Mouse (Mus musculus) neural tube, embryonic 10.5 days (tissue): Measurements from ENCODE around the gene Hps3.
A peak's percentile ranks its signal among the peaks of the same experiment; 100 is the strongest.
"Not testable (repeated sequence)": the region's sequence is repeated elsewhere in the genome, so short reads cannot be mapped to it uniquely, and the experiment has no call there.

Source experiments
- DNase-seq: peaks from one replicate; pipeline ENCODE4 v3.0.0-alpha.2; 2017; ENCODE audit warnings: low spot score; ENCODE audit errors: extremely low spot score

Hps3 gene

DNA sequence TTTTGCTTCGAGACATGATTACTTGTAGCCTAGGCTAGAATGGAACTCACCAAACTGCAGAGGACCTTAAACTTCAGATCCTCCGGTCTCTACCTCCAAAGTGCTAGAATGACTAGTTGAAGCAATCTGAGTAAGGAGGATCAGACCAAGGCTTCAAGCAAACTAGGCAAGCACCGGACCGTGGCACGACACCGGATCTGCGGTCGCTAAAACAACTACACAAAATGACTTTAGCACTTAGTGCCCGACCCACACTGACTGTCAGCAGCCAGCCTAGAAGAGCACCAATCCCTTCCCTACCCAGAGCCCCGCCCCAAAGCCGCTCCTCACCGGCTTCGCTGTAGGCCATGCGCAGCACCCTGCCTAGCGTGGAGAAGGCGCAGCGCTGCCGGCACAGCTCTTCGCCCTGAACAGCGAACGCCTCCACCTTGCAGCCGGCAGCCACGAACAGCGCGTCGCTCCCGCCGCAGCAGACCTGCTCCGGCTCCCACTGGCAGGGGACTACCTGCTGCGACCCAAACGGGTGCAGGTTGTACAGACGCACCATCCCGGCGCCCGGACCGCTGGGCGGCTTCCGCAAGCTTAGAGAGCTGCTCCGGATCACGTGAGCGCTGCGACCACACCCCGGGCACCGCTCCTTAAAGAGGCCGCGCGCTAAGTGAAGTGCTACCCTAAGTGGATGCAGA is at the start of gene Hps3:
TSS of gene Hps3 (minus strand) at position 597 of the 686 bp plus-strand sequence.
- DNase-seq, result peak; percentile 88

DNA sequence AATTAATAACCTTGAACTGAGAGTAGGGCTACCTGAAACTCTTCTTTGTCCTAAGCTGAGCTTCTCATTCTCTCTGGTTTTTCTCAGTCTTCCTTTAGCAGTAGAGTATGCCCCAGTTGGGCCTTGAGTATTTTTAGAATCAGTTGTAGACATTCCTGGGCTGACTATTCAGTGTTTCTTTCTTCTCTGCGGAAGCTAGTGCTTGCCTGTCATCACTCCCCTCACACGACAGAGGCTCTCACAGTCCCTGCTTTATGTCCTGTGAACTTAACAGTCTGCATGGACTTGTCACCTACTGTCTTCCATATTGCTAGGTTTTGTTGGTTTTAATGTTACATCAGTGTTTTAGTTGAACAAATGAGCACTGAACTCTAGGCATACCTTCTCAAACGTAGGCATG is 47.0 kb upstream of the Hps3 start:
- no peak for DNase-seq

DNA sequence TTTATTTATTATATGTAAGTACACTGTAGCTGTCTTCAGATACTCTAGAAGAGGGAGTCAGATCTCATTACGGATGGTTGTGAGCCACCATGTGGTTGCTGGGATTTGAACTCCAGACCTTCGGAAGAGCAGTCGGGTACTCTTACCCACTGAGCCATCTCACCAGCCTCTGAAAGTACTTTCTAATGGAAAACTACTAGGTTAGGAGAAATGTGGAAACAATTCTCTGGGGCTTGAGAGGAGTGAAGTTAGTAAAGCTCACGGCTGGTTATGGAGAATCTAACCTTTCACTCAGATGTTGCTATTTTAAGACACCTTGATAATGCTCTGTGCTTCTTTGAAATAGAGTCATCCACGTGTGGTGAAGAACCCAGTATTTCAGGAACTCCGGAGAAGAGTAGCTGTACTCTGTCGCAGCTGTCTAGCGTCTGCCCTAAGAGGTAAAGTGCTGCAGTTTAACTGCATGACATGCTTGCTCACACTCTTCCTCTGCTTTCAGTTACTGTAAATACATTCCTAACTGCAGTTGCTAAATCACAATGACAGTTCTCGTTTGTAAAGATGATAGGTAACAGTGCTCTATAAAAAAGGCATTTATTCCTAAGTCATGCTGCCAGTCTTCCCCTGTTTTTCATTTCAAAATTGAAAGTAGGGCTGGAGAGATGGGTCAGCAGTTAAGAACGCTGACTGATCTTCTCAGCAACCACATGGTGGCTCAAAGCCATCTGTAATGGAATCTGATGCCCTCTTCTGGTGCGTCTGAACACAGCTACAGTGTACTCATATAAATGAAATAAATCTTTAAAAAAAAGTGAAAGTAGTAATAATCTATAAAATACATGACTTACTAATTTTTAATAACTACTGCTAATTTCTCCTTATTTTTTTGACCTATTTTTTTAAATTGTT is 41.3 kb upstream of the Hps3 start:
- DNase-seq, result no peak

DNA sequence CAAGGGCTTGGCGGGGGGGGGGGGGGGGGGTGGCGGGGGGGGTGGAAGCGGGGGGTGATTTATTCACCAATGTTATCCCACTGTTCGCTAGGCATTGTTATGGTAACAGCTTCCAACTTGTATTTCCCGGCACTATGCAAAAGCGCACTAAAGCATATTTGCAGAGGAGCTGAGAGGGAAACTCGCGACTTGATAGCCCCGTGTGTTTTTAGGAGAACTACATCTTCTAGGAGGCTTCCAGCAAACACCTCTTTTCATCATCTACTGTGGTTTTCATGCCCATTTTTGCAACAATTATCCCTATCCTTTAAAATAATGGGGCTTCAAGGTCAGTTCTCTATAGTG is 23.1 kb upstream of the Hps3 start:
- DNase-seq, result no peak

DNA sequence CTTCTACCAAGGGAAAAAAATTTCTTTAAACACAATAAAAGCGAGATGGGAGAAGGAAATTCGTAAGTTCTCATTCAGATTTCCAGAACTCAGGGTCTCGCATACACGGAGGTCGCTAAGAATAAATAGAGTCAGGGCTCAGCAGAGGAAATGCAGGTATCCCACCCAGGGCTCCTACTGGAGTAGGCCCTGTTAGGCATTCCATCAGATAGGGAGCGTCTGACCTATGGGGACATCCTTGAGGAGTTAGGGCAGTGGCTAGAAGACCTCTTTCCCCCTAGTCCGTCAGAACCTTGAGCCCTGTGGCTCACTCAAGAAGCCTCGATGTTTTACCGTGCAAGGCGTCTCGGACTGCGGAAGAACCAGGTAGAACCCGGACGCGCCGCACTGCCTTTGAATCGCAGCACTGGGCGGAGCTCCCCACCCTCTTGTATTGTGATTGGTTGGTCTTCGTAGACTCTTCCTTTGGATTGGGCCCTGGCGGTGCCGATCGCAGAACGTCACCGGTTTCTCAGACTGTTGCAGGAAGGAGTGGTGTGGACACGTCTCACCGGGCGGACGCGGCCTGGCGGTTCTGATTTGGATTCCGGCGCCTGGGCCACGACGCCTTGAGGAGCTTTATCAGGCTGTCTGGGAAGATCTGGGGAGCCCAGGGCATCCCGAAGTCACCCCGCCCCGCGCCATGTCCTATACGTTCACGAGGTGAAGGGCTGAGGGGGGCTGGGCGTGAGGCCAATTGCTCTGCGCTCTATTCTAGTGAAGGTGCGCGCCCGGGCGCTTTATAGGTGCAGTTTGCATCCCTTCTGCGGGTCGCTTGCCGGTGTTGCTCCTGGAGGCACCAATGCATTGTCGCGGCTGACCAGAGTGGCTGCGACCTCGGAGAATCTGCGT is 22.4 kb upstream of the Hps3 start, which contains the start of gene Hltf:
TSS of gene Hltf (plus strand) at position 506 of the 891 bp plus-strand sequence.
- DNase-seq, result peak; percentile 89

DNA sequence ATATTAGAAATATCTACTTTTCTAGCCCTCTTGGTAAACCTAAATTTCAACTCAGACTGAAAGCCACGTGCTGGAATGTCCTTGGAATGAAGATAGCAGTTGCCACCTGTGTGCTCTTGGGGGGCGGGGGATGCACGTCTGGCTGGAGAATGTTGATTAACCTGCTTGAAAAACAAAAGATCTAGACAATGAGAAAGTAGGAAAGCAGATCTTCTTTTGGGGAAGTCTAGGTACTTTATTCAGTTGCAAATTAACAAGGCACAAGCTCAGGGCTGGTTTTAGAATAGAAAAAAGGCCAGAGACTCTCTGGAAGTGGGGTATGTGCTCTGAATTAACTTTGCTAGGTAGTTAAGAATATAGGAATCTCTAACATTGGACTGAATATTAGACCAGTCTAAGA is 9.6 kb upstream of the Hps3 start:
- DNase-seq, result not testable (repeated sequence)

DNA sequence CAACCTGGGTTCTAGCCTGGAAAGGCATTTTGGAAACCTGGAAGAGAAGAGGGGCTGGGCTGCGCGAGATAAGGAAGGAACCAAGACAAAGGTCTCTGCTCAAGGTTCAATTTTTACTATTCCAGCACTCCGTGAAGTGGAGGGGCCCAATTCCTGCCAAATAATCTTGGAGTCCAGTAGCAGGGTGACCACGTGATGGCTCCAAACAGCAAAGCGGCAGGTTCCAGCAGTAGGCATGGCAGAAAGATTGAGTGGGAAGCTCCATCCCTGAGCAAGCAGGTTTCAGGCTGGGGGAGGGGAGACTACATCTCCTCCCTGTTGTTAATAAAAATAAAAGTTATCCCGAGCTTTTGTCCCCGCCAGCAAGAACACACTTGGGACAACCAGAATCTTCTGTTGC is 6.3 kb upstream of the Hps3 start:
- not testable (repeated sequence) for DNase-seq

DNA sequence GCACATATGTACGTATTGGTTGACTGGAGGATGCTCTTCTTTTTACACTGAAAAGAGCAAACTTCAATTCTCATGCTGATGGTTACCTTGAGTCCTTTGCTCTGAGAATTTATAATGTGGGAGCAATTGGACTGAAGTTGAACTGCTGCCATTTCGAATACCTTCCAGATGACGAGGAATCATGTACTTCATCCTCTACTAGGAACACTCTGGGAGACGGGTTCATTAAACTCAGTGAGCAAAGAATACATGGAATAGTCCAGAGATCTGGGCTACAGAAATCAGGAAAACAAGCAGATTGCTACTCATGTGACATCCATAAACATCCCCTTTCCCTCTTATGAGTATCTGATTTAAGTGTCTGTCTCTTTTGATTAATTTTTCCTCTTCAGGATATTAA is 954 bp upstream of the Hps3 start:
- no peak for DNase-seq

DNA sequence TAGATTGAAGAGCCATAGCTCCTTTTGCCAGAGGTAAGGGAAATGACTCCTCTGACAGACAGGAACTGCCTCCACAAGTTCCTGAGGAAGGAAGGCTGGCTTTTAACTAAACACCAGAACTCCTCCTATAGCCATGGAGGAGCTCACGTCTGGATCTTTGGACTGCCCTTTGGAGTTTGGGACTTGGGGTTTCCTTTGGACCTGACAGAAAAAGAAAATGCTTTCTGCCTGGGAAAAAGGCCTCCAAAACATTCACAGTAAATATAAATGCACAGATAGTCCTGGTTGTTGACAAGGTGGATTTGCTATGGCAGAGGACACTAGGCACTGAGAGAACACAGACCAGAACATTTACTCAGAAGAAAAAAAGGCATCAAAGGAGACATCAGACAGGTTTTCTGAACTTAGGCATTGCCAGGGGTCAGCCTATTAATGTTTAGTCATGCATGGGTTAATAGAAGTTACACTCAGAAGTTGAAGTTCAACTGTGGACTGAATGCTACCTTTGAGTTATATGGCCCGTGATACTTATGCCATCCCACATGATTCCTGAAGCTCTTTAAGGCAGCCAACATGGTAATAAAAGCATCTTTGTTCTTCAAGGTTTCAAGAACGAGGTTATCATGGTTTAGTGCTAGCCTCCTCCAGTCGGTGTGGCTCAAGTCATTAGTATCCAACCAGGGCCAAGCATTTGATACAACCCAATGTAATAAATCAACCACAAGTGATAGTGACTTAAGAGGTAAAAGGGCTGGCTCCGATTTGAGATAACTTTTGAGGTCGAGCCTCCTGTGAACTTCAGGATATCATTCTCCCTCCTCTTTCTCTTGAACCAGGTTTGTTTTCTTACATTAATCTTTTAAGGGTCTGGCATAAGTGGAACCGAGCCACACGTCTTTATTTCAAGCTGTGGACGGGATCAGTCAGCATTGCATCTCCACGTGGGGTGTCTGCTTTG is 1.1 kb downstream of the Hps3 start:
- no peak for DNase-seq

DNA sequence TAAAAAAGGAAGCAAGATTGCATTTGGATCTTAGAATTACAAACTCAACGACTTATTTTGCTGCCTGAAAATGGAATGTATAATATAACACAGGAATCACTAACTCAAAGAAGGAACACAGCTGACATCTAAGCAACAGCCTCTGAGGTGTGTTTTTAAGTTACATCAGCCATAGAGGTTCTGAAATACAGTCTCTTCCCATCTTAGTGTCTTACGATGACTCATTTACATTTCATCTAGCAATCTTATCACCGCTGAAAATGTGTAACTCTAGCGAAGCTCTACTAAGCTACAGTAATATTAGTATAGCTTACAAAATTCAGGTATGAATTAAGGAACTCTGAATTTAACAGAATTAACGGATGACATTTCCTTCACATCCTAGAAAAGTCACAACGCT is 4.3 kb downstream of the Hps3 start:
- no peak for DNase-seq

DNA sequence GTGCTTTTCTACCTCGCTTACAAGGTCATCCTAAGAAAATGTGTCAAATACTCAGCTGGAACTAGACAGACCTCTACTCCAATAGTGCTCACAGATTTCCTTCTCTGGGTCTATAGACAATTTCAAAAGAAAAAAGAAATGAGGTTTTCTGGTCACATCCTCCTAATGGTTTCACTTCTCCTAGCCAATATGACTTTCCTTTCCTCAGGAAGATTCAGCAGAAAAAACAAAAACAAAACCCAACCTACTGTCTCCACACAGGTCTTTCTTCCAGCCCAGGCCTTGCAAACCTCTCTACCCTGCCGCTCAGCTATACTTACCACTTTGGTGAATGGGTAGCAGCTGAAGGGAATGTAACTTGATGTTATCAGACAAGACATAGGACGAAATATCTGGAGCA is 6.5 kb downstream of the Hps3 start:
- DNase-seq, result no peak

DNA sequence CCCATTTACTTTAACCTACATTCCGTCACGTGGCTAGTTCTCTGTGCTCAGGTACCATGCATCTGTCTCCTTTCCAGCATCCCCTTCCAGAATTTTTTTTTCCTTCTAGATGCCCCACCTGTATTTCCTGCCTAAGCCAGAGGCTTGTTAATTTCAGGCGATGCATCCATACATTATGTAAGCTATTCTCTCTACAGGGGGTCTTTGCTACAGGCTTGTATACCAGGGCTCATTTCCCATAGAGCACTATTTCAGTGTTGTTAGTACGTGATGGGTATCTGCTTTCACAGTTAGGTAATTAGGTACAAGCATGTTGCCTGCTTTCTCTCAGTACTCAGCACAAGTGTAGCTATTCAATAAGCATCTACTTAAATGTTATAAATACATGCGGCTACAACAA is 7.3 kb downstream of the Hps3 start:
- no peak for DNase-seq

DNA sequence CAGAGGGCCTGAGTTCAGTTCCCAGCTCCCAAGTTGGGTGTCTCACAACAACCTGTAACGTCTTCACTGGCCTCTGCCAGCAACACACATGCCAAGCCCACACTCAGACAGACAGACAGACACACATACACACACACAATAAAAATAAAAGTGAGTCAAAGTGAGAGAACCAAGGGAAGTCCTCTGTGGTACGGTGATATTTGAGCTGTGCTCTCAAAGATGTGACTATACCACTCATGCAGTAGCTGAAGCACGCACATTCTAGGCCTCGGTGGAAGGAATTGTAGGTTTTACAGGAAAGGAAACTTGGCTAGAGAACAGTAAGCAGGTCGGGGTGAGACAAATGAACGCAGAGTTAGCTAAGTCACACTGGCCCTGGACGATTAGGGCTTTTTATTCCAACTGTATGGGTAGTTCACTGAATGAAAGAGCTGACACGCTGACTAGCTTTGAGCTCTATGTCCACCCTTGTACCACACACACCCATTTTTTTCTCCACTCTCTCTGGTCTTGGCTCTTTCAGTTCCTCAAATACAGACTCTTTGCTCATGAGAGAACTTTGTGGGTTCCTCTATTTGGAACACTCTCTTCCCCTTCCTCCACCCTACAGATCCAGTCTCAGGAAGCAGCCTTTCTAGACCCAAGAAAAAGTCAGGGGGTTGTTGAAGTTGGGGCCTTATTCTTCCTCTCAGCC is 8.0 kb downstream of the Hps3 start:
- DNase-seq, result no peak

DNA sequence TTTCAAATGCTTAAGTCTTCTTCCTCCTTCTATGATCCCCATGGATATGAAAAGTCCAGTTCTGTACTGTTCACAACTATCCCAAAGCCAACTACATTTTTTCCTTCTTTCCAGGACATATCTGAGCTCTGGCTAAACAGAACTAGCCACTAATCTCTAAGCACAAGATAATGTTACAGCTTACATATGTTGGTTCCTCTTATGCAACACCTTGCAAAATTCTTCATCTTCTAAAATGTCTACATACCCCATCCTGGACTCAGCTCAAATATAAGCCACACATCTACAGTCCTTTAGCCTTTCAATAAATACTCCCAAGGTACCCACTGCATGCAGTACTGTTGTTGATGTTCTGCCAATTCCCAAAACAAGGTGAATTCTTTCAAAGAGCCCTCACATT is 8.6 kb downstream of the Hps3 start:
- no peak for DNase-seq

DNA sequence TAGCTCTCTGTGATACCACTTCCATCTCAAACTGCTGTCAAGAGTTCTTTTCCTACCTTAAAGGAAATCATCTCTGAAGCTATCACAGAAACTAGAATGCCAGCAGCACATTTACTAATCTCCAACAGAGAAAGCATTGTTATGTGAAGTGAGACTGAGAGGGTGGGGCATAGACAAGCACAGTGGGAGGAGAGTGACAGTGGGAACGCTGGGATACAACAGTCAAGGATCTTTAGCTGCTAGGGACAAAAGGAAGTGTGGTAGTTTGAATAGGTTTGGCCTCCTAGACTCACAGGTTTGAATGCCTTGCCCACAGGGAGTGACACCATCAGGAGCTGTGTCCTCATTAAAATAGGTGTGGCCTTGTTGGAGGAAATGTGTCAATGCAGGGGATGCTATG is 11.3 kb downstream of the Hps3 start:
- no peak for DNase-seq

DNA sequence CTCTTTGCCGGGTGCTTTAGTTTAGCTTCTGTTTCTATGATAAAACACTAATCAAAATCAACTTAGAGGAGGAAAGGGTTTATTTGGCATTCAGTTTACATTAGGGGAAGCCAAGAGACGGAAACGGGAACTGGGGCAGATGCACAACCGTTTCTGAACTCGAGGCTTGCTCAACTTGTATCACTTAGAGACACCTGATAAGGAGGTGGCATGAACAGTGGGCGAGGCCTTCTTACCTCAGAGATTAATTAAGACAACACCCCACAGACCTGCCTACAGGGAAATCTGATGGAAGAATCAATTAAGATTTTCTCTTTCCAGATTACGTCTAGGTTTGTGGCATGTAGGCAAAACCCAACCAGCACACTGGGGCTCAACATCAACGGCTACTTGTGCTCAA is 17.0 kb downstream of the Hps3 start:
- no peak for DNase-seq

DNA sequence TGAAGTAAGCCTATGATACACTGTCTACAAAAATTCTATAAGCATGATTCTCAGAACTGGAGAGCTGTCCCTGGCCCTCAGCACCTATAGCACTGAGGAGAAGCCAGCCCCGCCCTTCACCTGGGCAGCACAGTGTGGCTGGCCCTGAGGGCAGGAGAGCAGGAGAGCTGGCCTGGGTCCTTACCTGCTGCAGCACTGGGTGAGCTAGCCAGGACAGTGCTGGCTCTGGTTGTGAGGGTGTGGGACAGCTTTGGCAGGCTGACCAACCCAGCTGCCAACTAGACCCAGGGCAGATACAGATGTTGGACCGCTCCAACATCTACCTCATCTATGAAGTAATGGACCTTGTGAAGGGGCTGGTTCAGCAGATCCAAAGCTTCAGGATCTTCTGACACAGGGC is 20.7 kb downstream of the Hps3 start:
- no peak for DNase-seq

DNA sequence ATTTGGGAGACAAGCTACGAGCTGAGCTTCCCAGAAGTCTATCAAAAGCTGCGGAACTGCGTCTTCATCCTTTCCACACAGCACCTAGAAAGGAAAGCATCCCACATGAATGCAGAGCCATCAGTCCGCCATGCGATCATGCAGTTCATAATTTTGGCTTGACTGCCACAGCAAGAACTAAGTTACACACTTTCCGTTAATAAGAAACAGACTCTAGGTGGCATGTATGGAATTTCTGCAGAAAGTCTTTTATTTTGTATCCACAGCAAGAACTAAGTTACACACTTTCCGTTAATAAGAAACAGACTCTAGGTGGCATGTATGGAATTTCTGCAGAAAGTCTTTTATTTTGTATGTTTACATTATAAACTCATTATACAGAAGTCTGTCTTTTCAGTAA is 24.2 kb downstream of the Hps3 start:
- DNase-seq, result peak; percentile 16

DNA sequence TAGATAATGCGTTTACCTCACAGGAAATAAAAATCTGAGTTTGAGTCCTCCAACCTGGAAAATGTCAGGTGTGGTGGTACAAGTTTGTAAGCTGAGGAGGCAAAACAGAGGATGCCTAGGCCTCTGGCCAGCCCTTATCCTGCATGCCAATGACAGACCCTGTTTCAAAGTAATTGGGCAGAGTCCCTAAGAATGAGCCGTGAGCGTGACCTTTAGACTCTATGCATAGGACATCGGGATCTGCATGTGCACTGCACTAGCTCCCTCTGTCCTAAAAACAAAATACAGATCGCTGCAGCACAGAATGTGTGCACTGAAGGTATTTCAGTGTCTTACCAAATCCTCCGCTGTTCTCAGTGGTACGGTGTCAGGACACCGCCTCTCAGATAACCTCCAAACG is 24.7 kb downstream of the Hps3 start:
- DNase-seq, result no peak

DNA sequence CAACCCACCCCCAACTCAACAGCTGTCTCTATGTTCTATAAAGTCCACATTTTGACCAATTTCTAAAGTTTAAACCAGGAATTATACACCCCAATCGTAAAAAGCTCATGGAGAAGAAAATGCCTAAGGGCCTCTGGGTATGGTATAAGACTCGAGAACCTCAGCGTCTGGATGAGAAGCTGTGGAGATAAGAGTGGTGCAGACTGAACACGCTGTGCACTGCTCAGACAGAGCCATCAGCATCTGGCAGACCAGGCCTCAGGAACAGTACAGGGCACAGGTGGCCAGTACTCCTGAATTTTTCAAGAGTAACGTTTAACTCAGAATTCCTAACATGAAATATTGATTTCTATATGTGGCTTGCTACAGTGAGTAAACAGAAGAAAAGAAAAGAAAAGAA is 27.4 kb downstream of the Hps3 start:
- no peak for DNase-seq
